Mouse (Mus musculus) kidney, embryonic 14.5 days (tissue): ENCODE data around the gene P3h3. TPM values are rescaled to one million over a fixed set of nuclear protein-coding genes. Genes with fewer than 3 reads are reported as not detected.
A peak's percentile ranks its signal among the peaks of the same experiment; 100 is the strongest.
"Not testable (repeated sequence)": the region's sequence is repeated elsewhere in the genome, so short reads cannot be mapped to it uniquely, and the experiment has no call there.

Experiments
- ATAC-seq: fragments of 200-750 bp; cut with Nextera tagmentation; 2 replicates; pipeline ENCODE4 v1.8.0; 2017; ENCODE audit warnings: moderate number of reproducible peaks, mild to moderate bottlenecking, moderate TSS enrichment, moderate library complexity; ENCODE audit not compliant: low FRiP score, low TSS enrichment
- H3K27ac ChIP-seq: fragments of 300-500 bp; sonication (generic); 2 replicates; pipeline ENCODE4 v1.5.1; 2014; ENCODE audit warnings: low read depth, mild to moderate bottlenecking, low read length, moderate library complexity, mixed read lengths
- H3K27me3 ChIP-seq: fragments of 300-500 bp; sonication (generic); 2 replicates; pipeline ENCODE4 v1.6.1; 2014; ENCODE audit warnings: mild to moderate bottlenecking, low read length; ENCODE audit not compliant: control insufficient read depth, insufficient read depth
- H3K36me3 ChIP-seq: fragments of 300-500 bp; sonication (generic); 2 replicates; pipeline ENCODE4 v1.6.1; 2014; ENCODE audit warnings: low read length, mixed read lengths; ENCODE audit not compliant: control insufficient read depth, insufficient read depth
- H3K4me1 ChIP-seq: fragments of 300-500 bp; sonication (generic); 2 replicates; pipeline ENCODE4 v1.6.1; 2014; ENCODE audit warnings: low read length, mixed read lengths; ENCODE audit not compliant: control insufficient read depth, insufficient read depth
- H3K4me2 ChIP-seq: fragments of 300-500 bp; sonication (generic); replicated peaks from 2 replicates; pipeline ENCODE4 v1.6.1; 2014; ENCODE audit warnings: low read depth, mild to moderate bottlenecking, low read length
- H3K4me3 ChIP-seq: fragments of 300-500 bp; sonication (generic); 2 replicates; pipeline ENCODE4 v1.5.1; 2014; ENCODE audit warnings: mild to moderate bottlenecking, low read length
- H3K9ac ChIP-seq: fragments of 300-500 bp; sonication (generic); 2 replicates; pipeline ENCODE4 v1.6.1; 2014; ENCODE audit warnings: low read depth, mild to moderate bottlenecking, low read length, moderate library complexity
- H3K9me3 ChIP-seq: fragments of 300-500 bp; sonication (generic); 2 replicates; pipeline ENCODE4 v1.6.1; 2016; ENCODE audit warnings: low read length; ENCODE audit not compliant: control insufficient read depth
- WGBS: fragments of 180-500 bp; shearing (Covaris S2); extraction: QIAGEN DNeasy Blood & Tissue Kit; methylation state at CpG from one replicate; pipeline ENCODE4 v1.1.7; 2014; 5-methylcytosine and 5-hydroxymethylcytosine counted together
- polyA plus RNA-seq: library from polyadenylated mRNA; unstranded; fragments of >200 nt; fragmentation: Nextera tagmentation; extraction: Ambion mirVana; gene quantifications from 2 replicates; pipeline ENCODE4 v1.2.1, GENCODE M21; 2014

Gene P3h3
- polyA plus RNA-seq, 1 experiment from 2014 or later: 29.5 TPM

- no peaks in the 10 kb centered on the region for H3K9me3 ChIP-seq
- H3K4me3 ChIP-seq: peak overlapping the region; percentile 41
- H3K27ac ChIP-seq: peak overlapping the region; percentile 89
- WGBS: under 1% methylated on average over 34 of the region's 34 CpGs
- H3K27me3 ChIP-seq: no peaks in the 10 kb centered on the region
- peaks cover 8% of the 10 kb centered on the region; the same call in 1 of the 2 replicates for H3K36me3 ChIP-seq
- peak; percentile 76 for ATAC-seq
- peaks cover 21% of the 10 kb centered on the region for H3K4me1 ChIP-seq
- peak overlapping the region; percentile 47 for H3K9ac ChIP-seq
- H3K4me2 ChIP-seq: peak overlapping the region; percentile 57
Observed at GRCm38 (mm10) chr6:124805341-124806321, 51.9 kb downstream of the P3h3 start.

DNA sequence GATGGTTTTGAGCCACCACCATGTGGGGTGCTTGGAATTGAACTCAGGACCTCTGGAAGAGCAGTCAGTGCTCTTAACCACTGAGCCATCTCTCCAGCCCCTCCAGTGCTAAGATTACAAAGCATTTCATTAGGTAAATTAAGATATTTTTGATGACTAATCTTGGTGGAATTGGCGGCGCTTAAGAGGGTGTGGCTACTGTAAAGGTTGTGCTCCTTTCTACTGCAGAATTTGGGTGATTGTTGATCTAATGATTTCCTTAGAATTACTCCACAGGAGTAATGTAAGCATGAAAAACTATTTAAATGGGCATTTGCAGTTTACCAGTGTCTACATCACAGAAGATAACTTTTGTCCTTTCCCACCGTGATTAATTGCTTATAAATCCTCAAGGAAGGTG is 53.2 kb downstream of the P3h3 start:
- Histone ChIP-seq H3K9ac (no peak overlapping the region), H3K36me3 (no peaks in the 10 kb centered on the region), H3K9me3 (no peaks in the 10 kb centered on the region), H3K27ac (no peak overlapping the region), H3K27me3 (no peaks in the 10 kb centered on the region), H3K4me1 (peaks cover 12% of the 10 kb centered on the region; the same call in 1 of the 2 replicates), H3K4me2 (no peak overlapping the region), H3K4me3 (no peak overlapping the region)
- 87% methylated on average over 3 of the region's 3 CpGs for WGBS
- no peak for ATAC-seq

DNA sequence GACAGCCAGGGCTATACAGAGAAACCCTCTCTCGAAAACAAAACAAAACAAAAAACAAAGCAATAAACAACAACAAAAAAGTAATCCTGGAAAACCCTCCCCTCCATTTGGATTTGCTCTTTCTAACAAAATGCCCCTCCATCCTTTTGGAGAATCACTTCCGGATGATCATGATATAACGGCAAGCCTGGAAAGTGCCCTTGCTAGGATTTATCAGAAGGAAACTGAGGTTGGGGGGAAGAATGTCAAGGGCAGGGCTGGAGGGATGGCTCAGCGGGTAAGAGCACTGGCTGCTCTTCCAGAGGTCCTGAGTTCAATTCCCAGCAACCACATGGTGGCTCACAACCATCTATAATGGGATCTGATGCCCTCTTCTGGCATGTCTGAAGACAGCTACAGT is 53.9 kb downstream of the P3h3 start:
- H3K27me3 ChIP-seq: not testable (repeated sequence)
- WGBS: 97% methylated on average over 4 of the region's 4 CpGs

DNA sequence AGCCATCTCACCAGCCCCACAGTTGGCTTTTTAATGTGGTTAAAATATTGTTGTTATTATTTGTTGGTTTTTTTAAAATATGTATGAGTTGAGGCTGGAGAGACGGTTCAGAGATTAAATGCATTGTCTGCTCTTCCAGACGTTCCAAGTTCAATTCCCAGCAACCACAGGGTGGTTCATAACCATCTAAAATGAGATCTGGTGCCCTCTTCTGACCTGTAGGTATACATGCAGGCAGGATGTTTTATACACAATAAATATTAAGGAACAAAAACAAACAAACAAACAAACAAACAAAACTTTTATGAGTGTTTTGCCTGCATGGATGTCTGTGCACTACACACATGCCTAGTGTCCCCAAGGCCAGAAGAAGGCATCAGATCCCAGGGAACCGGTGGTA is 54.5 kb downstream of the P3h3 start:
- peaks cover 10% of the 10 kb centered on the region; the same call in 1 of the 2 replicates for H3K4me1 ChIP-seq
- no peaks in the 10 kb centered on the region for H3K9me3 ChIP-seq
- no peak overlapping the region for H3K9ac ChIP-seq
- no peak for ATAC-seq
- no peaks in the 10 kb centered on the region for H3K36me3 ChIP-seq
- no peaks in the 10 kb centered on the region for H3K27me3 ChIP-seq
- no peak overlapping the region for H3K27ac ChIP-seq
- 82% methylated on average over 3 of the region's 3 CpGs for WGBS
- H3K4me2 ChIP-seq: no peak overlapping the region
- no peak overlapping the region for H3K4me3 ChIP-seq

More for the DNA sequence above, 53.9 kb downstream of the P3h3 start:
- not testable (repeated sequence) for ATAC-seq, H3K4me3 ChIP-seq, H3K9me3 ChIP-seq, H3K9ac ChIP-seq, H3K36me3 ChIP-seq, H3K4me2 ChIP-seq, H3K27ac ChIP-seq
- peaks cover 12% of the 10 kb centered on the region; the same call in 1 of the 2 replicates for H3K4me1 ChIP-seq

- H3K9me3 ChIP-seq, H3K27ac ChIP-seq, H3K4me1 ChIP-seq, H3K27me3 ChIP-seq, H3K36me3 ChIP-seq, H3K9ac ChIP-seq, ATAC-seq: not testable (repeated sequence)
- Histone ChIP-seq H3K4me3 (peak overlapping the region; percentile 10; the same call in 1 of the 2 replicates), H3K4me2 (peak overlapping the region; percentile 21; the same call in 1 of the 2 replicates)
- 12% methylated on average over 6 of the region's 9 CpGs for WGBS
Observed at GRCm38 (mm10) chr6:124802400-124802799, 55.2 kb downstream of the P3h3 start.

- Histone ChIP-seq H3K4me1 (no peaks in the 10 kb centered on the region), H3K9ac (no peak overlapping the region), H3K9me3 (no peaks in the 10 kb centered on the region), H3K4me2 (no peak overlapping the region), H3K36me3 (no peaks in the 10 kb centered on the region), H3K27ac (peak overlapping the region; percentile 45; the same call in 1 of the 2 replicates), H3K27me3 (no peaks in the 10 kb centered on the region), H3K4me3 (no peak overlapping the region)
- peak; percentile 35; the same call in 1 of the 2 replicates for ATAC-seq
- 75% methylated on average over 2 of the region's 2 CpGs for WGBS
Observed at GRCm38 (mm10) chr6:124796200-124796599, 61.4 kb downstream of the P3h3 start.

DNA sequence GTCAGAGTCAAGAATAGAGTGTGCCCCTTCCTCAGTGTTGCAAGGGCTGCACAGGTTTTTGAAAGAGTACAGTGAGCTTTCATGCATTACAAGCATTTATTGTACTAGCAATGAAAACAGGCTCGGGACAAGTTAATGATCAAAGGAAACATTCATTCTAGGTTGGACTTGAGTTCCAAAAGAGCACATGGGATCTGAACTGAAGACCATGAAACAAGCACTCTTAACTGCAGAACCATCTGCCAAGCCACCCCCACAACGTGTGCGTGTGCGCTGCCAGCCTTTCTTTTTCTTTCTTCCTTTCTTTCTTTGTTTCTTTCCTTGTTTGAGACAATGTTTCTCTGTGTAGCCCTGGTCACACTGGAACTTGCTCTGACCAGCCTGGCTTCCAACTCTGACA is 61.8 kb downstream of the P3h3 start:
- Histone ChIP-seq H3K27me3 (no peaks in the 10 kb centered on the region), H3K27ac (peak overlapping the region; percentile 45; the same call in 1 of the 2 replicates), H3K4me2 (no peak overlapping the region), H3K4me1 (no peaks in the 10 kb centered on the region), H3K9me3 (no peaks in the 10 kb centered on the region), H3K9ac (no peak overlapping the region), H3K4me3 (no peak overlapping the region), H3K36me3 (no peaks in the 10 kb centered on the region)
- peak; percentile 46; the same call in 1 of the 2 replicates for ATAC-seq
- 78% methylated on average over 4 of the region's 4 CpGs for WGBS

- H3K27me3 ChIP-seq: no peaks in the 10 kb centered on the region
- H3K4me1 ChIP-seq: no peaks in the 10 kb centered on the region
- no peak overlapping the region for H3K9ac ChIP-seq
- H3K4me2 ChIP-seq: no peak overlapping the region
- no peak overlapping the region for H3K27ac ChIP-seq
- no peaks in the 10 kb centered on the region for H3K9me3 ChIP-seq
- no peaks in the 10 kb centered on the region for H3K36me3 ChIP-seq
- no peak overlapping the region for H3K4me3 ChIP-seq
- 72% methylated on average over 3 of the region's 3 CpGs for WGBS
- ATAC-seq: no peak
Observed at GRCm38 (mm10) chr6:124791911-124792310, 65.6 kb downstream of the P3h3 start.
